Mouse (Mus musculus) MEL (cell line): ENCODE results near the gene Ucp2.

Source experiments
- CTCF ChIP-seq, 3 experiments: IDR thresholded peaks in 2 of 3; conservative IDR thresholded peaks in 1 of 3; 2 replicates each; pipeline ENCODE4 v1.5.1; 2011 to 2012; ENCODE audit warnings: low read length in 3 of 3, low read depth in 2 of 3, mild to moderate bottlenecking in 2 of 3, improper control_type of control experiment in 1 of 3, inconsistent platforms in 1 of 3, mixed read lengths in 1 of 3, moderate library complexity in 1 of 3; ENCODE audit not compliant: control insufficient read depth in 1 of 3, insufficient read depth in 1 of 3, poor library complexity in 1 of 3, severe bottlenecking in 1 of 3
- ELF1 ChIP-seq: IDR thresholded peaks from 2 replicates; pipeline ENCODE4 v1.6.1; 2014; ENCODE audit warnings: low read depth, mild to moderate bottlenecking, inconsistent platforms, low read length, improper control_type of control experiment, moderate library complexity
- RCOR1 ChIP-seq: IDR thresholded peaks from 2 replicates; pipeline ENCODE4 v1.6.1; 2012; ENCODE audit warnings: low read depth, mild to moderate bottlenecking, inconsistent platforms, low read length, improper control_type of control experiment
- SMC3 ChIP-seq: IDR thresholded peaks from 2 replicates; pipeline ENCODE4 v1.6.1; 2011; ENCODE audit warnings: low read depth, low read length, improper control_type of control experiment

- TF ChIP-seq SMC3 (no peak), ELF1 (peak; percentile 71), CTCF (IDR thresholded peaks at IDR 0.05 in 2 of 3, conservative IDR thresholded peaks at IDR 0.05 in 1 of 3; ENCODE audit: control insufficient read depth in 1 of 3, insufficient read depth in 1 of 3, low read depth in 2 of 3, low read length in 3 of 3, poor library complexity in 1 of 3, severe bottlenecking in 1 of 3) (no peak), RCOR1 (0 out of 2 replicates have a peak, but pooled peaks have one; percentile 31)
Observed at GRCm38 (mm10) chr7:100492391-100493116, 583 bp upstream of the Ucp2 start.
